Mouse (Mus musculus) G1E (cell line): ENCODE measurements around the gene Hist1h4b. TPM values are rescaled to one million over a fixed set of nuclear protein-coding genes. Genes with fewer than 3 reads are reported as not detected.
"Not testable (repeated sequence)": the region's sequence is repeated elsewhere in the genome, so short reads cannot be mapped to it uniquely, and the experiment has no call there.

Source experiments
- ATAC-seq: 2 replicates; pipeline ENCODE4 v1.8.0; 2016; ENCODE audit warnings: mild to moderate bottlenecking; ENCODE audit not compliant: insufficient number of reproducible peaks, poor library complexity, low FRiP score, severe bottlenecking; ENCODE audit errors: extremely low read depth
- DNase-seq: peaks from one replicate; pipeline ENCODE4 v3.0.0; 2012; ENCODE audit warnings: low spot score
- H3K27me3 ChIP-seq: 2 replicates; pipeline ENCODE4 v1.6.1; 2012; ENCODE audit warnings: mild to moderate bottlenecking, low read length, inconsistent platforms; ENCODE audit not compliant: insufficient read depth
- H3K36me3 ChIP-seq: replicated peaks from 2 replicates; pipeline ENCODE3; 2012; ENCODE audit warnings: mild to moderate bottlenecking, inconsistent platforms
- H3K4me1 ChIP-seq: 2 replicates; pipeline ENCODE4 v1.6.1; 2012; ENCODE audit warnings: low read depth, low read length, inconsistent platforms, mixed read lengths; ENCODE audit not compliant: insufficient read depth
- H3K4me3 ChIP-seq: 2 replicates; pipeline ENCODE4 v1.5.1; 2012; ENCODE audit warnings: low read depth, mild to moderate bottlenecking, inconsistent platforms, low read length, moderate library complexity, mixed read lengths
- H3K9me3 ChIP-seq: replicated peaks from 2 replicates; pipeline ENCODE4 v1.6.1; 2012; ENCODE audit warnings: inconsistent platforms
- CTCF ChIP-seq: IDR thresholded peaks from 2 replicates; pipeline ENCODE4 v1.5.1; 2012; ENCODE audit warnings: low read depth, low read length, inconsistent platforms, mixed read lengths
- GATA1 ChIP-seq: IDR thresholded peaks from 2 replicates; pipeline ENCODE4 v1.6.1; 2012; ENCODE audit warnings: borderline replicate concordance, low read length, inconsistent platforms, mixed read lengths
- GATA2 ChIP-seq: IDR thresholded peaks from 2 replicates; pipeline ENCODE4 v1.6.1; 2012; ENCODE audit warnings: low read depth, low read length, inconsistent platforms, borderline replicate concordance
- POLR2AphosphoS5 ChIP-seq: IDR thresholded peaks from 2 replicates; pipeline ENCODE4 v1.6.1; 2012; ENCODE audit warnings: low read depth, low read length, inconsistent platforms; ENCODE audit not compliant: insufficient replicate concordance
- TAL1 ChIP-seq: conservative IDR thresholded peaks from 2 replicates; pipeline ENCODE4 v1.6.1; 2012; ENCODE audit warnings: low read depth, low read length, inconsistent platforms, mixed read lengths
- polyA plus RNA-seq: library from polyadenylated mRNA; stranded (reverse); fragments of >175 nt; gene quantifications from 2 replicates; pipeline ENCODE4 v1.2.3, GENCODE M21; 2012
- total RNA-seq, 2 experiments: library from RNA; stranded (forward) in 1 of 2; stranded (reverse) in 1 of 2; fragments of 200-1000 nt in 1 of 2; fragments of >200 nt in 1 of 2; fragmentation: Nextera tagmentation in 1 of 2; gene quantifications; 2 replicates each; pipeline ENCODE4 v1.2.3; 2014 to 2017

Hist1h4b gene
- total and polyA plus RNA-seq, 3 experiments = 6.6 to 2,848 (median 301) TPM

GRCm38 (mm10) chr13:23717176-23717575 is 39.6 kb upstream of the Hist1h4b start:
- no peak for TF ChIP-seq TAL1
- TF ChIP-seq POLR2AphosphoS5 = no peak
- TF ChIP-seq GATA1 = no peak
- TF ChIP-seq GATA2 = no peak
- no peak for TF ChIP-seq CTCF
- Histone ChIP-seq H3K4me1 (no peaks in the 10 kb centered on the region), H3K27me3 (peaks cover 16% of the 10 kb centered on the region; the same call in 1 of the 2 replicates), H3K36me3 (no peaks in the 10 kb centered on the region), H3K9me3 (no peaks in the 10 kb centered on the region), H3K4me3 (no peak overlapping the region)
- ATAC-seq (no peak), DNase-seq (no peak)

DNA sequence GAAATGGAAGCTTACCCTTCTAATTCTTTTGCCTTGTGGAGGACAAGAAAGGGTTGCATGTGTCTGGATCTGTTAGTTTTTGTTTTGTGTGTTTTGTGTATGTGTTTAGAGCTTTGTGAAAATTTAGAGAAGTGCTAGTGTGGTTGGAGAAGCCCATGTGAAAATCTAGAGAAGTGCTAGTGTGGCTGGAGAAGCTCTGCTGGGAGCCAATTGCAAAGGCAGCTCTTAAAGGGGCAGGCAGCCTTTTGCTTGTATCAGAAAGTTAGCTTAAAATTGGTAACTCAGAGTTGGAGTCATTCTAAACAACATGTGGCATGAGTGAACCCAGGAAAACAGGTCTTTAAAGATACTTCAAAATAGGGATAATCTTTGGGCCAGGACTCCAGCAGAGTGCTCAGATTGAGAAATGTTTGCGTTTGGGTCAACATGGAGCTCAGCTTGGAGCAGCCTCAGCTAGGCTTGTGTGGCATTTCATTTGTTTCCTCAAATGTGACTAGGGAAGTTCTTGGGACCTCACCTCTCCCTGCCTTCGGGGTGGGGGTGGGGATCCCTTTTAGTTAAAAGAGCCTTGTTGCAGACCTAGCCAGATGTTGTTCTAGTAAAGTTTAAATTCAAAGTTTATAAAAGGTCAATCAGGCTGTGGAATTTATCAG is 39.1 kb upstream of the Hist1h4b start:
- not testable (repeated sequence) for H3K9me3 ChIP-seq, ATAC-seq, H3K36me3 ChIP-seq, H3K4me1 ChIP-seq, H3K4me3 ChIP-seq, DNase-seq
- peaks cover 21% of the 10 kb centered on the region for H3K27me3 ChIP-seq

DNA sequence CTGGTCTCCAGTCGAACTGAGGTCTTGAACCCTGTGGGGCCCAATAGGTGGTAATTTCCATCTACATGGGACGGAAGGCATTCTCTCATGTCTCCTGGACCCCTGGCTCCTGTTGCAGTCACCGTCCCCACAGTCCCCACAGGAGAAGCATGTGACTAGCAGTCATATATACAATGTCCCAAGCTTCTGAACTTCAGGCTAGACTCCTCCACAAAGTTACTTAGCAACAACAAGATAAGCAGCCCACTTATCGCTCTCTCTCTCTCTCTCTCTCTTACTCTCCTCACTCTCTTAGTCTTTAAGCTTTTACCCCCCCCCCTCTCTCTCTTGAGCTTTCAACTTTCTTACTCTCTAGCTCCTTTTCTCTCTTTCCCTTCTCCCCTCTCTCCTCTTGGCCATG is 32.6 kb upstream of the Hist1h4b start:
- TF ChIP-seq GATA1 (no peak), POLR2AphosphoS5 (no peak), GATA2 (no peak), CTCF (no peak), TAL1 (no peak)
- DNase-seq (no peak), ATAC-seq (no peak)
- peaks cover 37% of the 10 kb centered on the region for H3K27me3 ChIP-seq
- H3K4me3 ChIP-seq = no peak overlapping the region
- H3K9me3 ChIP-seq = no peaks in the 10 kb centered on the region
- no peaks in the 10 kb centered on the region for H3K4me1 ChIP-seq
- no peaks in the 10 kb centered on the region for H3K36me3 ChIP-seq

- Histone ChIP-seq H3K4me3 (no peak overlapping the region), H3K9me3 (no peaks in the 10 kb centered on the region), H3K27me3 (peaks cover 40% of the 10 kb centered on the region), H3K4me1 (no peaks in the 10 kb centered on the region), H3K36me3 (no peaks in the 10 kb centered on the region)
- TF ChIP-seq CTCF (no peak), POLR2AphosphoS5 (no peak), TAL1 (no peak), GATA2 (no peak)
- ATAC-seq (no peak), DNase-seq (no peak)
Observed at GRCm38 (mm10) chr13:23725213-23725612, 31.6 kb upstream of the Hist1h4b start.

- Histone ChIP-seq H3K9me3 (no peaks in the 10 kb centered on the region), H3K4me1 (no peaks in the 10 kb centered on the region), H3K4me3 (no peak overlapping the region), H3K27me3 (peaks cover 25% of the 10 kb centered on the region), H3K36me3 (no peaks in the 10 kb centered on the region)
- no peak for DNase-seq
- no peak for TF ChIP-seq CTCF
- no peak for TF ChIP-seq TAL1
- no peak for TF ChIP-seq GATA2
- TF ChIP-seq GATA1 = no peak
- no peak for TF ChIP-seq POLR2AphosphoS5
- no peak for ATAC-seq
Observed at GRCm38 (mm10) chr13:23728472-23729191, 28.2 kb upstream of the Hist1h4b start.

GRCm38 (mm10) chr13:23729192-23729525 is 27.7 kb upstream of the Hist1h4b start:
- no peak for DNase-seq
- no peak for TF ChIP-seq CTCF
- TF ChIP-seq TAL1 = no peak
- TF ChIP-seq GATA1 = no peak
- no peak for TF ChIP-seq GATA2
- TF ChIP-seq POLR2AphosphoS5 = no peak
- no peak for ATAC-seq

More at GRCm38 (mm10) chr13:23729192-23729525, 27.7 kb upstream of the Hist1h4b start:
- Histone ChIP-seq H3K9me3 (no peaks in the 10 kb centered on the region), H3K36me3 (no peaks in the 10 kb centered on the region), H3K27me3 (peaks cover 20% of the 10 kb centered on the region), H3K4me3 (no peak overlapping the region), H3K4me1 (no peaks in the 10 kb centered on the region)
